Mouse (Mus musculus) ES-CJ7 (cell line): ENCODE results near the gene Slc18b1.

Source experiments
- DNase-seq: peaks from one replicate; pipeline ENCODE4 v3.0.0; 2011; ENCODE audit warnings: low read depth, low spot score

Slc18b1 gene

GRCm38 (mm10) chr10:23806201-23806600, 9.4 kb downstream of the Slc18b1 start:
- peak; percentile 94 for DNase-seq

DNA sequence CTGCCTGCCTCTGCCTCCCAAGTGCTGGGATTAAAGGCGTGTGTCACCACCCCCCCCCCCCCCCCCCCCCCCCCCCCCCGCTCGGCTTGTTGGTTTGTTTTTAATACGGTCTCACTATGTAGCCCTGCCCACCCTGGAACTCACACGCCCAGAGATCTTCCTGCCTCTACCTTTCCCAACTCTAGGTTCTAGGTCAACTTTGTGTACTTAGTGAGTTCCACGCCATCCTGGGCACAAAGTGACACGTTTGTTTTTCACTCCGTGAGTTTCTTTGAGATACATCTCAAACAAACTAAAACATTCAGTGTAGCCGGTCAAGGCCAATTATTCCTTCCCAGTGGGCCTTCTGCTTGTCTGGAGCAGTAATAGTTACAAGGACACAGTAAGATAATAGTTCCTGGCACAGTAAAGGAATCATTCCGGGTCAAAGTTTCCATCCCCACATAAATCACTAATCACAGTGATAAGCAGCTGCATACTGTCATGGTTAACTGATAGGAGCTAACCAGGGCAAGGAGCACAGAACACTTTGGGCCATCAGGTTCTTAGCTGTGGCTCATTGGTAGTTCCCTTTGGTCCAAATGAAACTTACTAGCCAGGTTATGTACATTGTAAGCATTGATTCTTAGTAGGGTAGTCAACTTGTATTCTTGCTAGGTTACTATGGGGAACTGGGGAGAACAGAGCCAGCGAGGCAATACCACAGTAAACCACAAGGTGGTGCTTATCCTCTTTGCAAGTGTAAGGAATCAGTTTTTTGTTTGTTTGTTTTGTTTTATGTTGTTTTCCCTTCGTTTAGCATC, 15.1 kb downstream of the Slc18b1 start:
- peak; percentile 93 for DNase-seq

DNA sequence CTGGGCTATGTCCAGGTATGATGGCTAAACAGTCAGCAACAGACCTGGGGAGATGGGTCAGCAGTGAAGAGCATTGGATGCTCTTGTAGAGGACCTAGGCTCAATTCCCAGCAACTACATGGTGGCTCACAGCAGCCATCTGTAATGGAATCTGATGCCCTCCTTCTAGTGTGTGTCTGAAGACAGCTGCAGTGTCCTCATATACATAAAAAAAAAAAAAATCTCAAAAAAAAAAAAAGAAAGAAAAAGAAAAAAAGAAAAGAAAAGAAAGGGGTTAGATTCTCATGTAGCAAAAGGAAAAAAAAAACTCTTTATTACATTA, 15.6 kb downstream of the Slc18b1 start:
- no peak for DNase-seq

DNA sequence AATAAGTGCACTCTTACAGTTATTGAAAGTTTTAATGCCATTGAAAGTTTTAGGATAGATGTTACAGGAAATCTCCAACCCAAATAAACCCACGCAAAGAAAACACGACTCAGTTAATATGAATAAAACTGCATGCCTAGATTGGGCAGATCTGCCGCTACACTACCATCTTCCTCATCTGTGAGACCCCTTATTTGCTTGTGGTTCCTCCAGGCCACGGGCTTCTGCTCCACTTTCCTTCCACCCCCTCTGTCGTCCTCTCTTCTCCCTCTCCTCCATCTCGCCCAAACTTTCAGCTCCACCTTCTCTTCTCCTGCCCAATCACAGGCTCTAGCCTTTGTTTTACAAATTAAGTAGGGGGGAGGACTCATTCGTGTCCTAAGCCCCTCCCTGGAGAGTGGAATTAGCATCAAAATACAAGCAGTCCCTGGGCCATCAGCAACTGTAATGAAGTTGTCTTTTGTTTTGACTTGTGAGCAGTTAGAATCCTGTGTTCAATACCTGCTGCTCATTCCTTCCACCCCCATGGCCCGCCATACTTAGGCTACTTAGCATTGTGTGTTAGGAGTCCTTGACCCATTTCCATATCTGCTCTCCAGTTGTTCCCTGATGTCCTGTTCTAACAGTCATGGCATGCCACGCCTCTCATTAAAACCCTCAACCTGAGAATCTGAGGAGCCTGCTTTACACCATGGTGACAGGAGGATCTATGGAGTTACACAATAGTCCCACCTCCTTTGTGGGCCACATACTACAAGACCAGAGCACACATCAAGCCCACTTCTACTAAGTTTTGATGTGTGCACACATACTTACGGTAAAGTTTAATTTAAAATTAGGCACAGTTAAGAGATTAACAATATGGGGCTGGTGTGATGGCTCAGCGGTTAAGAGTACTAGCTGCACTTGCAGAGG, 16.3 kb downstream of the Slc18b1 start:
- peak; percentile 99 for DNase-seq

DNA sequence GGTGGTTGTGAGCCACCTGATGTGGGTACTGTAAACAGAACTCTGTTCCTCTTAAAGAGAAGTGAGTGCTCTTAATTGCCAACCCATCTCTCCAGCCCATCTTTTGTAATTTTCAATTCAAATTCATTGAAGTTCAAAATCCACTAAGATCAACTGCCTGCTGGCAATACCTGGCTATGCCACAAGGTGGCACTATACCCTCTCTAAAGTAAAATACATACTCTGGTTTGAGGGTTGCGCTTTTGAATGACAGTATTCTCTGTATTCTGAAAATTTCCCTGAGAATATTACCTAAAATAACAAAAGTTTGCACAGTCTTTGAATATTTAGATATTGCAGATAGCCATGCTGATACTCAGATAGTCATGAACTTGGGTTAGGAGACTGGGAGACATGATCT, 18.4 kb downstream of the Slc18b1 start:
- DNase-seq: peak; percentile 75

DNA sequence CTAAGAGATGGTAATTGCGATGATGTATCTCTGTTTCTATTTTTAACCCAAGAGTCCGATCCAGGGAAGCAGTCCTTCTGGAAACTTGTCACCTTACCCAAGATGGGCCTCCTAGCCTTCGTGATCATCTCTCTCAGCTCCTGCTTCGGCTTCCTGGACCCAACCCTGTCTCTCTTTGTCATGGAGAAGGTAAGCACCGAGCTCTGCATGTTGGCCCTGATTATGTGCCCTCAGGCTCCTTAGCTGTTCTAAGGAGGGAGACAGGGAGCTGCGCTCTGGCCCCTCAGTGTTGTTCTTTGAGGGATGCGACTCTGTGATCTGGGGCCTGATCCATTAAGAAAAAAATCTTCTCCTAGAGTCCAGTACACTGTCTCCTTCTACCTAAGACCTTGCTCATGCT, 19.5 kb downstream of the Slc18b1 start:
- peak; percentile 62 for DNase-seq

DNA sequence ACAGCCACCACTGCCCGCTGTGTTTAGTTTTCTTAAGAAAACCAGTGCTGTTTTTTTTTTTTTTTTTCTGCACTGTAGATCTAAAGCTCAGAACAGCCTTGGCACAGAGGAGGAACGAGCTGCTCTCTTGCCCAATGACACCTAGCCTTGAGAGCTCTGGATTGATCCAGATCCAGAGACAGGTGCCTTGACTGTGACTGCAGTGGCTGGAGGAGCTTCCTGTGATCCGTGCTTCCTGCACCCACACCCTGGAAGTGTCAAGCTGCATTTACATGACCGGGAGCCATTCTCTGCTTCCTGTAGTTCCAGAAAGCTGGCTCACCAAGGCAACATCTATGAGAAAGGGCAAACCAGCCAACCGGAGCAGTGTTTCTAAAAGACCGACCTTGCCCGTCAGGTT, 29.7 kb downstream of the Slc18b1 start:
- peak; percentile 47 for DNase-seq

DNA sequence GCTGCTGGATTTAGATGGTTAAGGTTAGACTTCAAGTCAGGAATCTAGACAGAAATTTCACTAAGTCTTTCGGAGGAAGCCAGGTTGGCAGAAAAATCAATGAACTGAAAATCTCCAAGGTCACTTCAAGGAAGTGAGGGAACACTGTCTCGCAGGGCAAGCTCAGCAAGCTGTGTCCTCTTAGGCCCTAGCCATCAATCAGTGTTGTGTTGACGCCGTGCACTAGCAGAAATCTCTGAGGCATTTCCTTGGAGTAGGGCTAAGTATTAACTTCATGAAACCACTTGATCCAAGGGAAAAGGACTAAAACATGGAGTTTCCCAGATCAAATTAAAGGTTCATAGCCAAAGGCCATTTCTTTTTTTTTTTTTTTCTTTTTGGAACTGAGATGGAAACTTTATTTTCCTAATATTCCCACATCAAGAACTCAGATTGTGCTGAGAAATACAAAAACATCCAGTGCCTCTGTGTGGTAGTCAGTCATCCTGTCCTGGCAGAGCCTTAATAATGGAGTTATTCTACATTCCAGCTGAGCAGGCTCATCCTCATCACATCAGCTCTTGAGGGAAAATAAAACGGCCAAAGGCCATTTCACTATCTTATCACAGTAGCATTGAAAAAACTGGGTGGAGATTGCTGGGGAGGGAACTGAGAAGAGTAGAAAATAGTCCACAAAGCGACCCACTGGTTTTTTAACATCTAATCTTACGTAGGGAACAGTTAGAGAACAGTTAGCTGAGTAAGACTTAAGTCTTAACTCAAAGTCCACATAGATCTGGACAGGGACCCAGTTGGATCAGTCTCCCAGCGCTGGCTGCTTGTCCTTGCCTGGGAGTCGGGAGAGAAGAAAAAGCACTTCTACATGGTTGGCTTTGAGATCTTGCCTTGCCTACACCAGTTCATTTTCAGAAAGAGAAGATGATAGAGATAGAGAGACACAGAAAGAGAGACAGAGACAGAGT, 39.5 kb downstream of the Slc18b1 start:
- no peak for DNase-seq

- DNase-seq: no peak
These were observed 40.3 kb downstream of the Slc18b1 start for GRCm38 (mm10) chr10:23837115-23837514.

DNA sequence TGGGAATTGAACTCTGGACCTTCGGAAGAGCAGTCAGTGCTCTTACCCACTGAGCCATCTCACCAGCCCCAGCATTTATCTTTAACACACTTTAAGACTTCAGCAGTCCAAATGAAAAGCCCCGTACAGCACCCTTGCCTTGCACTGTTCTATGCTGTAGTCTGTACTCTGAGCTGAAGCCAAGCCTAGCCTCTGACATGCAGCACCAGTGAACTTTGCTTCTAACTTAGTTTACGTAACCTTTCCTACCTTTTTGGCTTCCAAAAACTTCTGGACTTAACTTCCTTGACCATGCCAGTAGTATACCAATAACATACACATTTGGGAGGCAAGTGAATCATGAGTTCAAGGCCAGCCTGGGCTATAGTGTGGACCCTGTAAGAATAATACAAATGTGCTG, 42.1 kb downstream of the Slc18b1 start:
- no peak for DNase-seq

- peak; percentile 67 for DNase-seq
These were observed 42.6 kb downstream of the Slc18b1 start for GRCm38 (mm10) chr10:23839368-23839767.

GRCm38 (mm10) chr10:23840496-23840895, 43.7 kb downstream of the Slc18b1 start:
- no peak for DNase-seq

DNA sequence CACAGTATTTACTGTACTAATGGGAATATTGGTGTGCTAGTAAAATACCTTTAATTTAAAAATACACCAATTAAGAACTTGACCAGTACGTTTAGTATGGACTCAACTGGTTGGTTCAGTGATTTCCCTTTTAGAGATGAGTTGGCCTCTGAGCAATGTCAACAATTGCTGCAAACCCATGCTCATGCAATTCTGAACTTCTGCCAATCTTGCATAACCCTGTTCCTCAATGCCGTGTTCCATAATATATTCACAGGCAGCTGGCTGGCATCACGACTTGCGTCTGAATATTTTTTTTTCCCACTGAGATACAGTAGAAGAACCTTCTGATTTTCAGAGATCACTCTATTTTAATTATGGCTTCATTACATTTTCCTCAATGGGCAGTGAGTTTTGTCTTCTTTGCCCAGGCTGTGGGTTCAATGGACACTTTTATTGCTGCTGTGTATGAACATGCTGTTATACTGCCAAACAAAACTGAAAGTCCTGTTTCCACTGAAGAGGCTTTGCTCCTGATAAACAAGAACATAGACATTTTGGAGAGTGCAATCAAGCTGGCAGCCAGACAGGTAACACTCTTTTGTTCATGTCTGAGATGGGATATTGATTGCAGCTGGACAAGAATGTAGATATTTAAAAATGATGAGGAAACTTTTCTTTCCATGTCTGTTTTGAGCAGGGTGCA, 54.6 kb downstream of the Slc18b1 start, which contains the start of gene Vnn3:
Vnn3 (plus strand) TSS at position 235 of the 685 bp plus-strand sequence.
- DNase-seq: no peak

- no peak for DNase-seq
These were observed 55.3 kb downstream of the Slc18b1 start for GRCm38 (mm10) chr10:23852096-23852495.

DNA sequence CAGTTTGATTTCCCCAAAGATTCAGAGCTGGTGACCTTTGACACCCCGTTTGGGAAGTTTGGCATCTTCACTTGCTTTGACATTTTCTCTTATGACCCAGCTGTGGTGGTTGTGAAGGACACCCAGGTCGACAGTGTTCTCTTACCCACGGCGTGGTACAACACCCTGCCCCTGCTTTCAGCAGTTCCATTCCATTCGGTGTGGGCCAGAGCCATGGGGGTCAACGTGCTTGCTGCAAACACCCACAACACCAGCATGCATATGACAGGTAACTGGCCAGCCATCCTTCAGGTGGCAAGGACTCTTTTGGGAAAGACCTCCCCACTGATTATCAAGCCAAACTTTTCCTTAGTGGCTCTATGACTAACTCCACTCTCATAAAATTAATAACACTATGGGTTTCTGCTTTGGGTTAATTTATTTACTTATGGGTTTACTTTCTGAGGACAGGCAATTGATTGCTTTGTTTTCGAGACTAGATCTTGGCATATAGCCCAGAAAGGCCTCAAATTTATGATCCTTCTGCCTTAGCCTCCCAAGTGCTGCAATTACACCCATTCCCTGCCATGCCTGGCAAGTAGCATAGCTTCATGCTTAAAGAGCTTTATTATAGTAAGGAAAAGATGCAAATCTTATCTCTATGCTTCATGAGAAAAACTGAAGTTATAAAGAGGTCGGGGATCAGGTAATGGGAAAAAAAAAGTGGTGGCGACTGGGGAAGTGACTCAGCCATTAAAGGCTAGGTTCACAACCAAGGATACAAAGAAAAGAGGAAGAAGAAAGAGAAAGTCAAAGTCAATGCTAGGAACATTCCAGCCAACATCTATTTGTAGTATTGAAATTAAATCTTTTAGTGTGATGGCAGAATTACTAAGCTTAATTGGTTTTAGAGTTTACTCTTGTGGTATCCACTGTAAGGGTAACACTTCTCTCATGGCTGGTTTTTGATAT, 67.9 kb downstream of the Slc18b1 start:
- DNase-seq: no peak
